Mouse (Mus musculus): Measurements from ENCODE around the gene Psmc5. TPM values are rescaled to one million over a fixed set of nuclear protein-coding genes. Genes with fewer than 3 reads are reported as not detected.

Gene Psmc5
- polyA plus RNA-seq, 1 experiment from 2014 or later, result 361 TPM

DNA sequence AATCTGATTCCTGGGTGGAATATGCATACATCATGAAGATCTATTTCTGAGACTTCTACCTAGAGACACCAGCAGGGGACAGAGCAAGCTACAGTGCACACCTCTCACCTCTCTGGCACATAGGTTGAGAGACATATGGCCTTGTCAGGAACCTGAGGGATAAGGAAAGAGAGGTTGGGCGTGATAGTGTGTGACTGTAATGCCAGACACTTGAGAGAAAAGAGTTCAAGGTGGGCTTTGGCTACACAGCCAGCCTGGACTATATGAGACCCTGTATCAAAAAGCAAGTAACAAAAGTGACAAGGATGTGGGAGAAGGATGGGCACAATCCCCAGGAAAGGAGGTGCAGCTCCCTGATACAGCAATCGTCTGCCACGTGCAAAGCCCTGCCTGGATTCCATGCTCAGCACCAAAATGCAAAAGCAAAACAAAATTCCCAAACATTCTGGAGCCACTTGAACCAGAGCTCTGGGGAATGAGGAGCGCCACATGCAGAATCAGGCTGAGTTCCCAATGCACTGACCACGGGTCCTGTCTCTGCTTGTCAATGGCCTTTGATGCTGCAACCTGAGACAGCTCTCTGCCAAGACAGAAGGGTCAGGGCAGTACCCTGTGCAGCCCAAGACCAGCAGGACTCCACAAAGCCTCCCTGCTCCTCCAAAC is 15.3 kb downstream of the Psmc5 start:
- ATAC-seq (ENCODE audit: low read depth), result no peak
- Histone ChIP-seq H3K4me3 (peak overlapping the region; percentile 78), H3K36me3 (peaks cover 11% of the 10 kb centered on the region), H3K9ac (peak overlapping the region; percentile 98), H3K4me1 (replicated peaks) (peaks cover 65% of the 10 kb centered on the region), H3K27ac (replicated peaks) (peak overlapping the region; percentile 91), H3K4me2 (peak overlapping the region; percentile 63), H3K27me3 (no peaks in the 10 kb centered on the region), H3K9me3 (no peaks in the 10 kb centered on the region)
- WGBS, result 47% methylated on average over 5 of the region's 5 CpGs

DNA sequence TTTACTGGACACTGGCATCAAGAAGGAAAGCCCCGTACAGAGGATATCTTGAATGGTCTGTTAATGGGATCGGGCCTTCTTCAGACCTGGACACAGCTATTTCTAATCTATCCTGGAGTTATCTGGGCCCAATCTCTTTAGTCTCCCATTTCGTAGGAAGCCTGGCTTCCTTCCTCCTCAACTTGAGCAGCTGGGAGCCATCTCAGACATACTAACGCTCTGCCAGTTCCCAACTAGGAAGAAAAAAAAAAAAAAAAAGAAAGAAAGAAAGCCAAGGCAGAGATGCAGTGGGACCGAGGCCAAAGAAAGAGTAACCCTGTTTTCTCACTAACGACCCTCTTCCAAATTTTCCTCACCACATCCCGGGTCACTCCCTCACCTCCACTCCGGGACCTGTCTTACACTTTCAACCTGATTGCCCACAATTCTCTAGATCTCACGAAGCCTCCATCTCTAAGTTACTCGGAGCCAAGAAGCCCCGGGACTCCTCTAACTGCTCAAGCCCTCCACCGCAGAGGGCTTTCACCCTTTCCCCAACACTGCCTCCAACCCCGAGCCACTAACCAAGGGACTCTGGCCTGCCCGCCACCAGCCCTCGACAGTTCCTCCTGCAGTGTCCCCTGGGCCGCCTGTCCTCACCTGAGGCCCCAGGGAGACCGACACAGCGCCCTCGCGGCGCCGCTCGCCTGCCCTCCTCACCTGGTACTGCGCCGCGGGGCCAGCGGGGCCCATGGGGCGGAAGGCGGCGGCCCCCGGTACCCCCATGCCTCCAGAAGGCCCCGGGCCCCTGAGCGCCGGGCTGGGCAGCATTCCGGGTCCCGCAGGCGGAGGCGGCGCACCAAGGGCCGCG is 16.1 kb downstream of the Psmc5 start:
- peaks cover 59% of the 10 kb centered on the region for H3K4me1 ChIP-seq (replicated peaks)

DNA sequence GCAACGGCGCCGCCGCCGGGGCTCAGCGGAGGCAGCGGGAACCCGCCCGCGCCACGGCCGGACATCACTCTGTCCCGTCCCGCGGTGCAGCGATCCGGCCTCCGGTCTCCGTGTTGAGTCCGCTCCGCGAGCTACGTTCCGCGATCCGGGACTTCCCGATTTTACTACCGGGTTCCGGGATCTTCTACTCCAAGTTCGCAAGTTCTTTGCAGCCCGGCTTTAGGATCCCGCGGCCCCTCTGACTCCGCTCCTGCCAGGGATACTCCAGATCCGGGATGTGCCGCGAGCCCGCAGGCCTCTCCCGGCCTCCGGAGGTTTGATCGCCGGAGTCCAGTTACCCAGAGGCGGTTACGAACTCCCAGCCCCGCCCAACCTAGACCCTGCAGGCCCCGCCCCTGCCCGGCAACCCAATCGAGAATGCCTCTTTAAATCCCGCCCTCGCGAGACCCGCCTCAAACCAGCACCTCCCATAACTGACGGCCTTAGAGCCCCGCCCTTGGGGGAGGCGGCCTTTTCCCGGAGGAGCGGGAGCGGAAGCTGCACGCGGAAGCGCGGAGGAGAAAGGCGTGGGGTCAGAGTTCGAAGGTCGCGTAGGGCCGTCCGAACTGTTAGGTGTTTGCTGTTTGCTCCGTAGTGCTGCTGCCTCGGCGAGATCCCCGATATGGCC is 16.8 kb downstream of the Psmc5 start, which contains the start of gene Smarcd2:
Smarcd2 (minus strand) TSS at position 329 of the 667 bp plus-strand sequence.
- peak; percentile 89 for ATAC-seq (ENCODE audit: low read depth)
- peak within 1 kb of the TSS; percentile 63 for H3K4me2 ChIP-seq
- H3K4me1 ChIP-seq (replicated peaks), result peaks cover 51% of the 10 kb centered on the region
- H3K9ac ChIP-seq, result peak within 1 kb of the TSS; percentile 98
- no peaks in the 10 kb centered on the region for H3K36me3 ChIP-seq
- no peaks in the 10 kb centered on the region for H3K9me3 ChIP-seq
- peak within 1 kb of the TSS; percentile 78 for H3K4me3 ChIP-seq
- under 1% methylated on average over 72 of the region's 72 CpGs for WGBS
- H3K27ac ChIP-seq (replicated peaks), result peak within 1 kb of the TSS; percentile 91
- H3K27me3 ChIP-seq, result no peaks in the 10 kb centered on the region

More for the DNA sequence above, 16.1 kb downstream of the Psmc5 start:
- ATAC-seq (ENCODE audit: low read depth), result peak; percentile 37
- H3K9me3 ChIP-seq, result no peaks in the 10 kb centered on the region
- peak overlapping the region; percentile 98 for H3K9ac ChIP-seq
- peak overlapping the region; percentile 91 for H3K27ac ChIP-seq (replicated peaks)
- H3K4me3 ChIP-seq, result peak overlapping the region; percentile 78
- H3K36me3 ChIP-seq, result peaks cover 4% of the 10 kb centered on the region
- WGBS, result 2% methylated on average over 41 of the region's 41 CpGs
- H3K4me2 ChIP-seq, result peak overlapping the region; percentile 63
- no peaks in the 10 kb centered on the region for H3K27me3 ChIP-seq

DNA sequence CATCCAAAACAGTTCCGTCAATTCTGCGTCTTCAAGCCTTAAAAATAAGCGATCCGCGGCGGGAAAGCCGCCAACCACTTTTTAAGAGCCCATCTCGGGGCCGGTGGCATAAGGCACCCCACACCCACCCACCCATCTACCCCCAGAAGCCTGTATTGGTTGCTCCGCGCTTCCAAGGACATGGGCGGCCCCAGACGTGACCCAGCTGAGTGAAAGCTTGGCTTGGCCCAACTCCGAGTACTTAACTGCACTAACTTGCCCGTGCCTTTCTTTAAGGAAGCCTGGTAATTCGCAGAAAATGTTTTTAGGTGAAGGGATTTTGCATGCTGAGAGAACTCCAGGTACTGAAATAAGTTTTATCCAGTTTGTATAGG is 17.3 kb downstream of the Psmc5 start:
- Histone ChIP-seq H3K27me3 (0 out of 2 replicates have a peak, but pooled peaks cover 5% of the 10 kb centered on the region), H3K4me3 (peak overlapping the region; percentile 78), H3K4me1 (replicated peaks) (peaks cover 46% of the 10 kb centered on the region), H3K9me3 (no peaks in the 10 kb centered on the region), H3K4me2 (peak overlapping the region; percentile 63), H3K9ac (peak overlapping the region; percentile 73), H3K36me3 (no peaks in the 10 kb centered on the region), H3K27ac (replicated peaks) (peak overlapping the region; percentile 77)
- 14% methylated on average over 16 of the region's 16 CpGs for WGBS
- peak; percentile 20 for ATAC-seq (ENCODE audit: low read depth)

DNA sequence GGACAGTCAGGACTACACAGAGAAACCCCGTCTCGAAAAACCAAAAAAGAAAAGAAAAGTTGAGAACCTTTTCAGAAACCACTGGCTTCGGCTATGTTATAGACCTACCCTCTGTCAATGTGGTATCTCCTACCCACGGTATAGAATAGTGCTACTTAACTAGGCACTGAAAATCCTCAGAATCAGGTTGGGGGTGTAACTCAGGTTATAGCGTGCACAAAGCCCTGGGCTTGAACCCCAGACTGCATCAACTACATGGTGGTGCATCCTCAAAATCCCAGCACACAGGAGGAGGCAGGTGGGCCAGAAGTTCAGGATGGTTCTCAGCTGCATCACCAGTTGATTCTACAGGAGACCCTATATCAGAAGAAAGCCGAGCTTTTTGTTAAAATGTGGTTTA is 17.9 kb downstream of the Psmc5 start:
- Histone ChIP-seq H3K4me2 (peak overlapping the region; percentile 63; the same call in 1 of the 2 replicates), H3K27me3 (0 out of 2 replicates have a peak, but pooled peaks cover 5% of the 10 kb centered on the region), H3K4me3 (no peak overlapping the region), H3K27ac (replicated peaks) (no peak overlapping the region), H3K9ac (no peak overlapping the region), H3K4me1 (replicated peaks) (peaks cover 41% of the 10 kb centered on the region), H3K36me3 (no peaks in the 10 kb centered on the region), H3K9me3 (no peaks in the 10 kb centered on the region)
- ATAC-seq (ENCODE audit: low read depth), result no peak
- 97% methylated on average over 6 of the region's 6 CpGs for WGBS

DNA sequence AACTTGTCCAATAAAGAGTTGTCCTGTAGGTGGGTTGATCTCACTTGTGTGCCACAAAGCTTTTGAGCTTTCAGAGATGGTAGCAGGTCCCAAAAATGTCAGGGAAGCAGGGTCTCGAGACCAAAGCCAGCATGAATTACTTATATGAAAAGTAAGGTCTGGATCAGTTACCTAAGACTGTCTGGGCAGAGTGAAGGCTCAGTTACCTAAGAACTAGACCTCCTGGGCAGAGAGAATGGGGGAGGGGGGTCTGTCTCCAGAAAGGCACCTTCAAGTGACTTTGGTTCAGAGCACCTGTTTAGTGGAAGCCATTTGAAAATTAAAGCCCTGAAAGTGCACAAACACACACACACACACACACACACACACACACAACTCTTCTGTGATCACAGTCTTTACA is 18.4 kb downstream of the Psmc5 start:
- H3K27me3 ChIP-seq, result 0 out of 2 replicates have a peak, but pooled peaks cover 5% of the 10 kb centered on the region
- H3K27ac ChIP-seq (replicated peaks), result no peak overlapping the region
- no peaks in the 10 kb centered on the region for H3K36me3 ChIP-seq
- peaks cover 35% of the 10 kb centered on the region for H3K4me1 ChIP-seq (replicated peaks)
- no peak overlapping the region for H3K9ac ChIP-seq
- no peak overlapping the region for H3K4me3 ChIP-seq
- no peak overlapping the region for H3K4me2 ChIP-seq
- H3K9me3 ChIP-seq, result no peaks in the 10 kb centered on the region
- 94% methylated on average over 1 of the region's 1 CpGs for WGBS
- ATAC-seq (ENCODE audit: low read depth), result no peak

- peaks cover 32% of the 10 kb centered on the region for H3K4me1 ChIP-seq (replicated peaks)
- no peak overlapping the region for H3K4me2 ChIP-seq
- 91% methylated on average over 7 of the region's 7 CpGs for WGBS
- H3K4me3 ChIP-seq, result no peak overlapping the region
- H3K36me3 ChIP-seq, result no peaks in the 10 kb centered on the region
- H3K27me3 ChIP-seq, result 0 out of 2 replicates have a peak, but pooled peaks cover 5% of the 10 kb centered on the region
- no peaks in the 10 kb centered on the region for H3K9me3 ChIP-seq
- no peak for ATAC-seq (ENCODE audit: low read depth)
- H3K9ac ChIP-seq, result no peak overlapping the region
- no peak overlapping the region for H3K27ac ChIP-seq (replicated peaks)
Measured at GRCm38 (mm10) chr11:106274971-106275411, 19.0 kb downstream of the Psmc5 start.

DNA sequence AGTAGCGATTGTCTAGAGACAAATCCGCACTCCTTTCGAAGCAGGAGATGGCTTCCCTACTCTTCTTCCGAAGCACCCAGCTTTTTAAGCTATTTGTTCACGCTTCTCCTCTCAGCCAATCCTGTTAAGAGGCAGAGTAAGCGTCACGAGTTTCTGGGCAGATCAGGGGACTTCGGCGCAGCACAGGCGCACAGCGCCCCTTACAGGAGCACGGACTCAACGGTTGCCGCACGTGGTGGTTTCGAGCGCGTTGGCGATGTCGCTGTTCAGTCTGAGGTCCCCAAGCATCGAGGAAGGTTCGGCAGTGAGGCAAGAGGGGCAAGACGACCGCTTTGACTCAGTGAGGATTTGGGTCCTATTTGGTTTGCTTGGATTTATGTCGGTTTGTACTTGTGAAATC is 20.5 kb downstream of the Psmc5 start, which contains the start of gene Tcam1:
Tcam1 (plus strand) TSS at position 219 of the 400 bp plus-strand sequence.
- ATAC-seq (ENCODE audit: low read depth), result peak; percentile 37; the same call in 1 of the 2 replicates
- 11% methylated on average over 25 of the region's 25 CpGs for WGBS
- no peak within 1 kb of the TSS for H3K27ac ChIP-seq (replicated peaks)
- peak within 1 kb of the TSS; percentile 50 for H3K4me2 ChIP-seq
- H3K9ac ChIP-seq, result no peak within 1 kb of the TSS
- H3K36me3 ChIP-seq, result no peaks in the 10 kb centered on the region
- peak within 1 kb of the TSS; percentile 15; the same call in 1 of the 2 replicates for H3K4me3 ChIP-seq
- no peaks in the 10 kb centered on the region for H3K9me3 ChIP-seq
- 0 out of 2 replicates have a peak, but pooled peaks cover 5% of the 10 kb centered on the region for H3K27me3 ChIP-seq
- H3K4me1 ChIP-seq (replicated peaks), result peaks cover 17% of the 10 kb centered on the region

- H3K36me3 ChIP-seq, result no peaks in the 10 kb centered on the region
- no peak overlapping the region for H3K4me3 ChIP-seq
- no peak overlapping the region for H3K27ac ChIP-seq (replicated peaks)
- 0 out of 2 replicates have a peak, but pooled peaks cover 5% of the 10 kb centered on the region for H3K27me3 ChIP-seq
- WGBS, result 88% methylated on average over 6 of the region's 6 CpGs
- no peaks in the 10 kb centered on the region for H3K9me3 ChIP-seq
- no peak for ATAC-seq (ENCODE audit: low read depth)
- H3K9ac ChIP-seq, result no peak overlapping the region
- no peaks in the 10 kb centered on the region for H3K4me1 ChIP-seq (replicated peaks)
- H3K4me2 ChIP-seq, result no peak overlapping the region
Measured at GRCm38 (mm10) chr11:106282452-106282851, 26.5 kb downstream of the Psmc5 start.

GRCm38 (mm10) chr11:106283371-106283770 is 27.4 kb downstream of the Psmc5 start:
- H3K27me3 ChIP-seq, result no peaks in the 10 kb centered on the region
- no peaks in the 10 kb centered on the region for H3K4me1 ChIP-seq (replicated peaks)
- no peak overlapping the region for H3K27ac ChIP-seq (replicated peaks)
- no peak overlapping the region for H3K4me3 ChIP-seq
- no peaks in the 10 kb centered on the region for H3K9me3 ChIP-seq
- no peak overlapping the region for H3K4me2 ChIP-seq
- 83% methylated on average over 4 of the region's 4 CpGs for WGBS
- no peak overlapping the region for H3K9ac ChIP-seq
- H3K36me3 ChIP-seq, result no peaks in the 10 kb centered on the region
- ATAC-seq (ENCODE audit: low read depth), result no peak

DNA sequence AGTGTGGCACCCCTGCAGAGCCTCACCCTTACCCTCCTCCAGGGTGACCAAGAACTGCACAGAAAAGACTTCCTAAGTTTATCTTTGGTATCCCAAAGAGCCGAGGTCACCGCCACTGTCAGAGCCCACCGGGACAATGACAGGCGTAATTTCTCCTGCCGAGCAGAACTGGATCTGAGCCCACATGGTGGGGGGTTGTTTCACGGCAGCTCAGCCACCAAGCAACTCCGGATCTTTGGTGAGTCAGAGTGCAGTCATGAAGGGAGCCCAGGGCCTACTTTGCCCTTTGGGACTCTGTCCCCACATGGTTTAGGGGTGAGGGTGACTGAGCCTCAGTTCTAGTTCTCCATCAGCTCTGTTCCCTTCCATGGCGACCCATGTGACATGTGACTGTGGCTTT is 28.2 kb downstream of the Psmc5 start:
- no peaks in the 10 kb centered on the region for H3K4me1 ChIP-seq (replicated peaks)
- H3K9ac ChIP-seq, result no peak overlapping the region
- H3K27ac ChIP-seq (replicated peaks), result no peak overlapping the region
- H3K9me3 ChIP-seq, result no peaks in the 10 kb centered on the region
- H3K27me3 ChIP-seq, result no peaks in the 10 kb centered on the region
- WGBS, result 58% methylated on average over 8 of the region's 8 CpGs
- no peak overlapping the region for H3K4me3 ChIP-seq
- no peak for ATAC-seq (ENCODE audit: low read depth)
- no peak overlapping the region for H3K4me2 ChIP-seq
- H3K36me3 ChIP-seq, result no peaks in the 10 kb centered on the region

Measured in neural tube, embryonic 13.5 days (tissue).